Mouse (Mus musculus) mature B cell (primary cell): ENCODE measurements at regions not wholly inside any gene's neighbourhood (a gene's known extent, or its start where the extent isn't known, plus 50 kb on each side); places are given as distances from the start of the nearest gene placed in this dataset.

Source experiments
- in situ Hi-C: fragments of 300-500 bp; cut with MboI; formaldehyde crosslinking; loops from 2 replicates; pipeline ENCODE4 v1.14.3; 2019

DNA sequence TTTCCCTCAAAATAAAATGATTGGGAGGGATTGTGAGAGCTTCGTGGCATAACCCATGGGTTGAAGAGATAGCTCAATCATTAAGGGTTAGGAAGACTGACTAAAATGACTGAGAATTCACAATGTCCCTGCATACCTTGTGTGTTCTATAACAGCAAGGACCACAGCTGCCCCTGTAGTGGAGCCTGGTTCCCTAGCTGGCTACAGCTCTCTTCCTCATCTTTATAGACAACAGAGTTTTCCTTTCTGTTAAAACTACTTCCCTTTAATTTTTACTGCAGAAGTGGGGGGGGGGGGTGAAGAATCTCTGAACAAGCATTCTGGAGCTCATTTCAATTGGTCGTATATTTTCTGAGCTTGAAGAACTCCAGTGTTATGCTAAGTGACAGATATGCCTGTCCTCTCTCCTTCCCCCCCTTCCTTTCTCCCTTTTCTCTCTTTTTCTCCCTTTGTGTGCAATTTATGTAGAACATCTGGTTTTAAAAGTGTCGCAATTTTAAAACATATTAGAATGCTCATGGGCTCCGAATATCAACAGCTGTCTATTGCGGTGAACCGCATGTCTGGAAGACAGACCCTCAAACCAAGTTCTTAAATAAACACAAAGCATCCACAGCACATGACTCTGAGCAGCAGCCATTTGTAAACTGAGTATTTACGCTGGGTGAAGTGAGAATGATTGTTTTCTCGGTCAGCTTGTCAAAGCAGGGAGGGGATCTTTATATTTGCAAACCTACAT lies 222.0 kb upstream of the Maf start:
- in situ Hi-C loops = no loop called here

DNA sequence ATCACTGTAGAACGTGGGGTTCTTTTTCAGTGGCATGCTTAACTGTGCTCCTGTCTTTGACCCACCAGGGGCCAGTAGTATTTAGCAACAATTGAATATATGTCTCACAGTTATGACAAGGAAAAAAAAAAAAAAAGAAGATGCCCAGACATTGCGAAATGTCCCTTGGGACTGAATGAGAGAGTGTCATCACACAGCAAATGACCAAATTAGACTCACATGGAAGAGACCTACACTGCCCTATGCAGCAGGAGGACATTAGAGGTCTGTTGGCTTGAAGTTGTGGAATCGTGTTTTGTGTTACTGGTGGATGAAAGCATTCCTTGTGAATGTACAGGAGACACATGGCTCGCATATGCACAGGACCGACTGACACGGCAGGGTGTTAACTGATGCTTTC lies 214.3 kb upstream of the Maf start:
- in situ Hi-C loops = no loop called here

DNA sequence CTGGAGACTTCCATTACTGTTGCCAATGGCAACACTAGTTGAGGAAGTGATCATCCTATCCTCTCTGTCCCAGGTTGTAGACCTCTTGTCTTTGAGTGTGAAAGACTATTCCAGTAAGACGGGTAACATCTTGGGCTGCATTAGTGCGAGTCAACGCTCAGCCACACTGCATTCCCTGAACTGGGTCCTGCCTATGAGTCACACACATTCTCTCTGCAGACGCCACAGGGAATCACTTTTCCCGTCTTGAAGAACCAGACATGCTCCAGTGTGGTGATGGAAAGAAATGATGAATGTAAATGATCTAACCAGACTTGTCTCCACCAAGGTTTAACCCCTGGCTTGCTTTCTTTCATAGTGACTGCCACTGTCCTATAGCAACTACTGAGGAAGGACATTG lies 199.1 kb upstream of the Maf start:
- in situ Hi-C loops = no loop called here

DNA sequence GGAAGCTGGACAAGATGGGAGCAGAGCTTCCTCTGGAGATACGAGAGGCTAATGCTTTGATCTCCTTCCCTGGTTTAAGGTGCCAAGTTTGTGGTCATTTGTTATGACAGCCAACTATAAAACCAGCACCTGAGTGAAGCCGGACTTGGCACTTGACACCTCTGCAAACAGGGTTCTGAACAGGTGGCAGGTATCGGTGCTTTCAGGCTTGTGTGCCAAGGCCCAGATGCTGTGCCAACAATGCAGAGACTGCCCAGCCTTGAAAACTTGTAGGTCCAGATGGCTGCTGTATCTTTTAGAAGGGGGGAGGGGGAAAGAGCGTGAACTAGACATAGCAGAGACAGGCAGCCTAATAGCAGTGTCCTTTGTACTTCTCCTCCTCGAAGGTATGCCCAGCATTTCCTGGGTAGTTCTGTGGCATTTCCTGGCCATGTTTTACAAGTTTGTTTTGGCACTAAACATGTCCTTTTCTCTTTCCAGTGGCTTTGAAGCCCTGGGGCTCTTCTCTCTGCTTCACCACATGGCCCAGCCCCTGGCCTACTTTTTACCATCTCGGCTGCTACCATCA lies 196.3 kb upstream of the Maf start:
- in situ Hi-C loops = no loop called here

DNA sequence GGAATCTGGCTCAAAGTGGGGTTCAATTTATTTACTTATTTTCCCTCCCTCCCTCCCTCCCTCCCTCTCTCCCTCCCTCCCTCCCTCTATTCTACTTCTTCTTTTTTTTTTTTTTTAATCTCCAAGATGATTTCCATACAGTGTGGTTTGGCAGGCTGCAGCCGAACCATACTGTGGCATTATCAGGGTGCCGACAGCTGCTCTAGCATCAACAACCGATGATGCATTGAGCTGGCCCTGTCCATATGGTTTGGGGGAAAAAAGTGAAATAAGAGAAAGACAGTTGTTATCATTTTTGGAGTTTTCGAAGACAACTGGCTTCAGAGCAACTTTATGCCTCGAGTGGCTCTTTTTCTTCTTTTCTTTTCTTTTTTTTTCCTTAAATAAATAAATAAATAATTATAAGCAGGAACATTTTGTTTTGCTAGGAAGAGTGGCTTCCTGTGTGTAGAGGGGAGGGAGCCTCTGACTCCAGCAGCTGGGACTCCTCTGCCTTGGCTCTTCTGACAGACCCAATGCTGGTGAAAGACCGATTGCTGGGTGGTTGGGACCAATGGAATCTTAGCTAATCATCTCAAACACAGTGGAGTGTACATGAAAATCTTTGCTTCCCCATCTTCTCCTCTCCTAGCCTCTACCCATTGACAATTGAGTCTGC lies 190.1 kb upstream of the Maf start:
- in situ Hi-C loops = no loop called here

DNA sequence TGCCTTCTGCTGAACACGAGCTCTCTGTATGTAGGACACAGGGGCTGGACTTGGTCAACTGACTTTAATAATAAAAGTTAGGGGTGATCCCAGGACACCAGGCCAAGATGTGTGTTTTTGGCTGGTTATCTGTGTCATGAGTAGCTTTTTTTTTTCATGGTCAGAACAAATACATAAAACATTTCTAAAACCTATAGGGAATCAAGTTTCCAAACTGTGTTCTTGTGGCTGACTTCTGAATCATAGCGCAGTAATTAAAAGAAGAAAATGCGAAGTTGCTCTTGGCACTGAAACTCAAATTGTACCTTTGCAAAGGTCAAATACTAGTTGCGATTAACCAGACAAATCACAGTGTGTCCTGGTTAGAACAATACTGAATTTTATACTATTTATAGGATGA lies 189.5 kb upstream of the Maf start:
- in situ Hi-C loops = no loop called here

DNA sequence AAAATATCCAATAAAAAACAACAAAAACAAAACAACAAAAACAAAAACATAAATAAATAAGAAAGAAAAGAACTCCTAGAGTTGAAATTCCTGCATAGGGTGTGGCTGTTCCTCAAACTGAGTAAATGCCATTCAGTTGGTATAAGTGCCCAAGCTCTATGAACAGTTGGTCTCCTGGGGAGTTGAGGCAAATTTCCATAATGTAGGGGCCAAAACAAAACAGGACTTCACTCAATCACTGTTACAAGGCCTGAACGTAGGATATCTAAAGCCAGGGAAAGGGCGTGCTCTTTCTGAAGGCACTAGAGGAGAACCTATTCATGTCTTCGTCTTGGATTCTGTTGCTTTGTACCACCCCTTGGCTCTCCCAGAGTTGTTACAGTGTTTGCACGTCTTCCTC lies 188.5 kb upstream of the Maf start:
- in situ Hi-C loops = no loop called here

DNA sequence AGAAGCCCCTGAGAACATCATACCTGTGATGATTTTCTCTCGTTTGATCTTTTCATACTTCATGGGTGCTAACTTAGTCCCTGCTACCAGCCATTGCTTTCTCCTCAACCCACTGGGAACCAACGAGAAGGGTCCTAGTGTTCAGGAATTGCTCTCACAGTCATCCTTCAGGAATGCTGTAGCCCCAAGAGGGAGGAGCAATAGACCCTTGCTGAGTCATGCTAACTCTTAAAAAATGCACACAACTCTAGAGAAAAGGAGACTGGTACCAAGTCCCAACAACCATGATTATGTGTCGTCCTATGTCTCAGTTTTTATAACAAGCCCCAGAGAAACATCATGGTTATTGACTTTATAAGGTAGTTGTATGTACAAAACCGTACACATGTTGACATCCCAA lies 180.7 kb upstream of the Maf start:
- in situ Hi-C loops = no loop called here

DNA sequence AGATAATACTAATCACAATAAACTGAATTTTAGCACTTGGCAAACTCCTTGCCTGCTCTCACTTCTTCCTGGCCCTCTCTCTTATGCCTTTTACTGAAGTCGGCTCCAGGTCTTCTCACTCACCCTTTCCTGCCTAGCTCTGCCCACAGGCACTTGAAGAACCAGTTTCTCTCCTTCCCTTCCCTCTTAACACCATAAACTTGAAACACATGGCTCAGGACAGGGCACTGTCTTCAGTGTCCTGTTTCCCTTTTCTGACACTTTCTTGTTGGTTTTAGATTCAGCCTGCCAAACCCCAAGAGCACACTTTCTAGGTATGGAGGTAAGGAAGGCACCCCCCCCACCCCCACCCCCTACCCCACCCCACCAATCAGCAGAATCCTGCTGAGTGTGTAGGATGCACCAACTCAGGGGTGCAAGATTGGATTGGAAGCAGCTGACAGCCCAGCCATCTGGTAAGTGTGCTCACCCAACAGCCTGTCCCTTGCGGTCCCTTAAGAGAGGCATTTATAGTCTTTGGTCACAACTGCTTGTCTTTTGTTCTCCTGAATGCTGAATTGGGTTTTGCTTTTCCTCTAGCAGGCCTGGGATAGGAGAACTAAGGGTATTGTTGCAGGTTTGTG lies 177.6 kb upstream of the Maf start:
- in situ Hi-C loops = no loop called here

DNA sequence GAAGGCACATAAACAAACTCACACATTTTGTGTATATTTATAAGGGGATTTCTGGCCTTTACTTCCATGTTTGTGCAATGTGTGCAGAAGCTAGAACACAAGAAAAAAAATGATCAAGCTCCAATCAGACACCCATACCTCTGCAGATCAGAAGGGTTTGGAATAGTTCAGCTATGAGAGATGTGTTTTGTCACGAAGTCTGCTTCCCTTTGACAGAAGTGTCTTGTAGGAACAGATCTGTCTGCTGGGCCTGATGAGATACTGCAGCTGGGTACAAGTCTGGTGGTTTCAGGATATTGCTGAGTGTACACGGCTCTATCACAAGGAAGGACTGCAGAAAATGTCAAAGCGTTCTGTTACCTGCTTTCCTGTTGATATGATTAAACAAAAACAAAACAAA lies 176.2 kb upstream of the Maf start:
- in situ Hi-C loops = no loop called here

DNA sequence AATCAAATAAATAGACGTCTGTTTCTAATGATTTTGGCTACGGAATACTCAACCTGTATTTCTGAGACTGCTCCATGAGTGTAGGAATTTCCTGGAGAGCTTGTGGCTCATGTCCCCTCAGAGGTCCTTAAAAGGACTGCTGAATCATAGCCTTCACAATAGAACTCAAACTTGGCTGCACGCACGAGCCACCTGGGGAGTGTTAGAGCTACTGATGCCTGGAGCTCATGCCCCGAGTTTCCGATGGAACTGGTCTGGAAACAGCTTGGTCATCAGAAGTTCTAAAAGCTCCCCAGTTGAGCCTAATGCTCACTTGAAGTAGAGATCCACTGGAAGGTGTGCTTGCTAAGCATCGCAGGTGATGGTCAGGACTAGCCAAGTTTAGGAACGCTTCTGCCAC lies 174.3 kb upstream of the Maf start:
- in situ Hi-C loops = no loop called here

DNA sequence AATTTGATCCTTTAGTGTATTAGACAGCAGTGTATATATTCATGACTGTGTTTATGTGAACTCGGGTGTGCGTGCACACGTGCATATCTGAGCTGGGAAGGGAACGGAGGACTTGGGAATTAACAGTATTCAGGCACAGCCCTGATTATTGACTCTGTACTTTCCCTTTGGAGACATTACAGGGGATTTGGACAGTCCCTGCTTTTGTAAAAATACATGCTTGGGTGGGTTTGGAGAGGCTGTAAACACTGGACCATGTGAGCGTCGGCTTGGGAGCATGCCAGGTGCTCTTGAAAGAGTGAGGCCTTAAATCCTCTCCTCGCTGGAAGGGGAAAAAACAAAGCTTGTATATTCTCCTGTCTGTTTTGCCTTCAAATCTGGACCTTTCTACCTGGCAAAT lies 167.2 kb upstream of the Maf start:
- in situ Hi-C loops = no loop called here

DNA sequence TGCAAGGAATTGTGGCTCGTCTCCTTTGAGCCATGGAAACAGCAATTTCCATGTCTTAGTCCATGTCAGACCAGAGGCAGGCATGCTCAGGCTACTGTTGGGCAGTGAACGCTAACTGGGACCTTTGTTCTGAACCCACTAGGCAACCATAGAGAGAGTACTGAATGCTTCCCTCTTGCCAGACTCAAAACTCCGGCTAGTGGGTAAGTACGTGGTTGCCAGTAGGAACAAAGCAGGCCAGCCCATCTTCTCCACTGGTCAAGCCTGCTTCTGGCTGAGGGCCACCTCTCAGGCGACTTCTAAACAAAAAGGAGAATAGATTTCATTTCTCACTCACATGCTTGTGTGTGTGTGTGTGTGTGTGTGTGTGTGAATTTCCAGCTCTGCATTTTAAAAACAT lies 163.8 kb upstream of the Maf start:
- in situ Hi-C loops = no loop called here

DNA sequence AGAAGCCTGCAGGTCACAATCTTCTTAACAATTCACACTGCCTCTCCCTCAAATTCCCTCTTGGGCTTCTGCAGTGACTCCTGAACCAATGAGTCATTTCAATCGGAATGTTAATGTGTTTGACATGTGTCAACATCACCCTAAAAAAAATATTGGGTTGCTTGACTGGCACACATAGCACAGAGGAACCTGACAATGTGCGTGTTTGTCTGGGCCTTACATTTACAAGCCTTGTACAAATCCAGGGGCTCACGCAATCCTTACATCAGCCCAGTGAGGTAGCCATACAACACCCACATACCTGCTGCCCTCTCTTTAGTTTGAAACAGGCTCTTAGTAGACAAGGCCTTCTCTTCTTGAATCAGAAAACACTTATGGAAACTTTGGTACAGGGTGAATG lies 153.8 kb upstream of the Maf start:
- in situ Hi-C loops = no loop called here

DNA sequence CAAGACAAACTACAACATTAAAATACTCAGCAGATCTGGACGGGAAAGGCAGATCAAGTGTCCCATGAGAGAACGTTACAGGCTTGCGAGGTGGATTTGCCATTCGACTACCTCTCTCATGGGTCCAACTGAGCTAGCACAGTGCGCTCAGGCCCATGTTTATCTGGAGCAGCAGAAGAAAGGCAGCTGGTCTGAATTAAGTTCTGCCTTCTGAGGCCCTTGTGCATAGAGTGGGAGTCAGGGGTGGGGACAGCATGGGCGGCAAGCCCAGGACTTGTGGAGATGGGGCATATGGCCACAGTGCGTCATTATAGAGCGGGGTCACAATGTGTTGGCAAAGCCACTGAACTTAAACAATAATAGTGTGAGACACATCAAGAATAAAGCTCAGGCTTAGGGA lies 151.8 kb upstream of the Maf start:
- in situ Hi-C loops = no loop called here

DNA sequence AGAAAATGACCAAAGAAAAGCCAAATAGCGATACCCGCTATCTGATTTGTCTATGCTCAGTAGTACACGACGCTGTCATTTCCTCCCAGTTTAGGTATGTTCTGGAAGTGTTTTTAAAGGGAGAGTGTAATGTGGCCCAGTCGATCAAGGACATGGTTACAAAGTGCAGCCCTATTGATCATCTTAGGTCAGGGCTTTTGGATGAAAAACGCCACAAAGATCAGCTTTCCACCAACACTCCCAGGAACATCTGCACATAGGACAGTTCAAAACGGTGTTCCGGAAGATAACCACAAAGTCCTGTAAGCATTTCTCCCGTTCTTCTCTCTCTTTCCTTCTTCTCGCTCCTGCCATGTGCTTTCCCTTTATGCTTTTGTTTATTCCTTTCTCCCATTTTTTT lies 149.2 kb upstream of the Maf start:
- in situ Hi-C loops = no loop called here

DNA sequence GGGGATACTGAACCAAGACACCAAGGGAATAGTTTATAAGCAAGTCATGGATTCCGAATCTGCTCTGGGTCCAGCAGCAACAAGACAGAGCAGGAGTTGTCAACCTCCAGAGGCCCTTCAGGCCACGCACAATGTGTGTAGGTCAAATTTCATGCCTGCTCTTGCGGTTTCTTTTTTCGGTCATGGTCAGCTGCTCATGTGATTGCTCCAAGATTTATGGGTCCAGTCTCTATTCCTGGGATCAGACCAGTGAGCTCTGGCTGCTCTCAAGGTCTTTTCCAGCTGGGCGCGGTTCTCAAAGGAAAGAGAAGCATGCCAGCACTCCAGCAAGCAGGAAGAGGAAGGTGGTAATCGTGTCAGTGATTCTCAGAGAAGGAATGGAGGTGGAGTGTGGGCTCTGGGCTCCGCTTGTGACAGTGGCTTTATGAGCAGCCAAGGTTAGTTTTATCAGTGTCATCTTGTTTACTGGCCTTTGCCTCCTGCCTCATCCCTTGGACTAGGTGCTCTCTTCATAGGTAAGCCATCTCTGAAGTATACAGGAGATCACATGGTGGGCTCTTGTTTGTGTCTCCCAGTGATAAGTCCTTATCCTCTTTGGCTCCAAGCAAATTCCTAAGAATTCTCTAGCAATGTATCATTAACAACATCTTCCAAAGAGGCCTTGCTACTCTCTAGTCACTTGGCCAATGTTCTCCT lies 148.5 kb upstream of the Maf start:
- in situ Hi-C loops = no loop called here

DNA sequence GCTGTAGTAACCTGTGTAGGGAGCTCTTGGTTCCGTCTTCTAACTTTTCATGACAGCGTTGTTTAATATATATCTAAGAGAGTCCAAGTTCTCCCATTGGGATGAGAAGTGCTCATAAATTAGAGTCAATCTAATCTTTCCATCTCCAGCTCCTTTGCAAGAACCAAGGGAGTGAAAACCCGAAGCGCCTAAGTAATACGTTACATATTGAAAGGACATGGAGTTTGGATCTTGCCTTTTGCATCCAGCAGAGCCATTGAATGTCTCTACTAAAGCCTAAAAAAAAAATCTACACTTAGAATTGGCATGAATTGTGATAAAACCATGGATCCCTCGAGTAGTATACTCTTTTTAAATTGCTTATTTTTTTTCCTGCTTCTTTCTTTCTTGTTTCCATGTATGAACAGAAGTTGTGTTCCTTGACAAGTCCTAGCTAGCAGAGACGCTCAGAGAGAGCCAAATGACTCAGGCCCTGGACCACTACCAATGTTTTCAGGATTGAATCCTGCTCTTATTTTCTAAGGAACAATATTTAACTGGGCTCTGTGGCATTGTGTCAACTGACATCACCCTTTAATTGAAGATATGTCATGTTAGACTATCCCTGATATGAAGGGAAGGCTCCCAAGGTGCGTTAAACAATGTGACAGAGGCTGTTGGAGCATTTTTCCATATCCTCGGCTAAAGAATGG lies 146.8 kb upstream of the Maf start:
- in situ Hi-C loops = no loop called here

DNA sequence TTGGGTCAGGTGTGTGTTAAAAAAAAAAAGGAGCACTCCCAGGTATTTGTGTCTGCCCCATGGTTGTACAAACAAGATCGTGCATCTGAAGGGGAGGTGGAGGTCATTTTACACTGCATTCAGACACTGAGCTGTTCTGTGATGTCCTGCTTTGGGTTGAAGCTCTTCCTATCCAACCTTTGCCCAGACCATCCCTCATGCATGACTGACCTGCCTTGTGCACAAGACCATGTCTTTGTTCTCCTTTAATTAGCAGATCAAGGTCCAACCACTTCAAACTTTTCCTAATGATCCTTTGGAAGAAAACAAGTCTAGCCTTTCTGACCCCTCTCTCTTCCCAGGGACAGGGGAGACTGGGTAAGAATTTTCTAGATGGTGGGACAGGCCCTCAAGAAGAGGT lies 143.0 kb upstream of the Maf start:
- in situ Hi-C loops = no loop called here

DNA sequence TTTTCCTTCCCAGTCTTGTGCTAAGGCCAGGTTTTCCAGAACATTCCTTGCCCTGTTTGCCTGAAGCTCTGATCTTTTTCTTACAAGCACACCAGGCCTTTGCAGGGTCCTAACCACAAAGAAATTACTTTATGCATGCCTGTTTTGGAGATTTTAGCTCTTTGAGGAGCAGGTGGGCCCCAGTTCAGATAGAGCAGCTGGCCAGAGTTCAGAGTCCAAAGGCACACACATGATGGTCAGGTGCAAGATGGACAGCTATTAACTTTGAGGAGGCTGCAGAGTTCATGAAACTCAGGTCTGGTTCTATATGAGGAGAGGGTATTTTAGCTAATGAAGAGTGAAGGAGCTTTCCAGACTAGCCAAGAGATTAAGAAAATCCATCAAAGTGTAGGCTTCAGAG lies 125.8 kb upstream of the Maf start:
- in situ Hi-C loops = no loop called here

DNA sequence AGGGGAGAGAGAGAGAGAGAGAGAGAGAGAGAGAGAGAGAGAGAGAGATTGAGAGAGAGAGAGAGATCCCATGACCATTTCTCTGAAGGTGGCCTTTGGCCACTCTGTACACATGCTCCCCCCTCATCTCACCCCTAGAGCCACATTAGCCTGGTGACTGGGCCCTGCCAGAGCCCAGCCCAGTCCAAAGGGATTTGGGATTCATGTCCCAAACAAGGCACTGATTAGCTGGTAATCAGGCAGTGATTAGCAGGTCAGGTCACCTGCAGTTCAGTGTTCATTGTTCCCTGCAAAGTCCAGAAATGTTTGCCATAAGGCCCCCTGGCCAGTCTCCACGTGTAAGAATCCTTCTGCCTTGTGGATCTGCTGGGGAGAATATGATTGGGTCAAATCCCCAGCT lies 124.1 kb upstream of the Maf start:
- in situ Hi-C loops = no loop called here
